In genomic region chr1:89674681-89675080, GRCm38 (mm10) we compare ENCODE assay signal across 12 mouse cellular contexts.
"Had no signal": no experiment of that assay in that cellular context is flagged by ENCODE, and none has a peak within 500 bp of the region (broad histone marks: within the 10 kb centered on the region; RNA-seq: fewer than 3 reads in every experiment).

No protein-coding gene starts in this region.

- H3K9me3 ChIP-seq: neural tube, embryonic 12.5 days had no signal

- H3K27me3 ChIP-seq: neural tube, embryonic 12.5 days had no signal

- H3K4me3 ChIP-seq: limb, embryonic 13.5 days; myocyte; neural tube, embryonic 12.5 days had no signal

- H3K27ac ChIP-seq: limb, embryonic 13.5 days; liver, embryonic 14.5 days; neural tube, embryonic 12.5 days had no signal

- DNase-seq: kidney, adult 18-20 months; kidney, postnatal 10 days; left cerebral cortex, postnatal 4 days; lung, adult 18-20 months; right cerebral cortex, postnatal 4 days; spleen, adult 18-20 months; thymus, adult 18-20 months; thymus, postnatal 25 days had no signal

- H3K9ac ChIP-seq: limb, embryonic 13.5 days; liver, embryonic 14.5 days; neural tube, embryonic 12.5 days had no signal

- H3K4me2 ChIP-seq: limb, embryonic 13.5 days; neural tube, embryonic 12.5 days had no signal
